Mouse (Mus musculus): ENCODE results near the gene Ntpcr.

DNA sequence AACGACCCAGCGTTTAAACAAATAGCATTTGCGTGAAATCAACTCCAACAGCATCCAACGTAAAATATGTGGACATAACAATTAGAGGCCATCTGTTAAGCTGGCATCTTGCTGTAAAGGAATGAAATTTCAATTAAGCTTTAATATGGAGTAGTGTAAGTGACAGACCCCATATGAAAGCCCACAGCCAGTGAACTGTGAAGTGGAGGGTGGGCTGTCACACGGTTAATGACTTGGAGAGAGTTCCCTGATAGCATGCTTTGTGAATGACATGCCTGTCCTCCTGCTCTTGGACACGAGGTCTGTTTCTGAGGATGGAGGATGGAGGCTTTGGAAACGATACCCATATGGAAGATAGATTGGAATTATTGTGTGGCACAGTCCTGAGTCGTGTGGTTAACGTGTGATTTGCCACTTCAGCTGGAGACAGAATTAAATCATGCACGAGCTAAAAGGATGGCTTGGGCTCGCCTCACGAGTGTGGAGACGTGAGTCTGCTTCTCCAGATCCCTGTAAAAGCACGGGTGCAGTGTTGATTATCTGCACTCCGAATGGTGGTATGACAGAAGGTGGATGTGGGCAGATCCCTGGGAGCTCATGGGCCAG, 26.8 kb upstream of the Ntpcr start:
- TF ChIP-seq NANOG (IDR thresholded peaks at IDR 0.05; ENCODE audit: borderline replicate concordance, low read length) (no peak), CTCF (conservative IDR thresholded peaks at IDR 0.05; ENCODE audit: low read length) (no peak)

Data from E14TG2a.4 (cell line).